Mouse (Mus musculus): ENCODE data around the gene Mapre3.

DNA sequence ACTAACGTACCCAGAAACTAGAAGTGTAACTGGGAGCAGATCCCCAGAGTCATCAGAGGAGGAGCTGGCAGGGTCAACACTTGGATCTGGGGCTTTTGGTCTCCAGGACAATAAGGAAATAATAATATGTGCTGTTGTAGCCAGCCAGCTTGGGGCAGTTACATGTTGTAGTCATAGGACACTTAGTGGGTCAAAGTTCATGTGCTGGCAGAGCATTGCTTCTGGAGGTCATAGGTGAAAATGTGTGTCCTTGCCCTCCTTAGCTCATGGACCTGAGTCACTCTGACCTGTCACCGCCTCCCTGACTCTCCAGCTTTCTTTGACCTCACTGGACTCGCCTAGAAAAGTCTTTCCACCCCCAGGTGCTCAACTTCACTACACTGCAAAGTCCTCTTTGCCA, 19.0 kb downstream of the Mapre3 start:
- TF ChIP-seq USF1 (IDR thresholded peaks at IDR 0.05; ENCODE audit: low read depth) = no peak
- TF ChIP-seq POLR2AphosphoS2 (IDR thresholded peaks at IDR 0.05; ENCODE audit: insufficient read length, low read depth) = no peak
- TF ChIP-seq POLR2A (IDR thresholded peaks at IDR 0.05; ENCODE audit: insufficient read length, low read depth) = no peak
- TF ChIP-seq MAX (IDR thresholded peaks at IDR 0.05; ENCODE audit: low read depth) = no peak
- no peak for TF ChIP-seq MYOG (IDR thresholded peaks at IDR 0.05; ENCODE audit: control insufficient read depth in 1 of 3, insufficient read depth in 1 of 3, insufficient read length in 2 of 3, low read depth in 2 of 3)
- TF ChIP-seq E2F4 (IDR thresholded peaks at IDR 0.05; ENCODE audit: insufficient read depth) = no peak
- TF ChIP-seq TCF3 (IDR thresholded peaks at IDR 0.05; ENCODE audit: insufficient read length, low read depth) = no peak
- no peak for TF ChIP-seq MYOD1 (IDR thresholded peaks at IDR 0.05; ENCODE audit: control insufficient read depth in 1 of 3, insufficient read length in 2 of 3, low read depth in 2 of 3)

Data from myocyte (in vitro differentiated cells).